Mouse (Mus musculus) heart, postnatal 10 days (tissue): ENCODE measurements around the gene Tufm. TPM values are rescaled to one million over a fixed set of nuclear protein-coding genes. Genes with fewer than 3 reads are reported as not detected.
"Not testable (repeated sequence)": the region's sequence is repeated elsewhere in the genome, so short reads cannot be mapped to it uniquely, and the experiment has no call there.

Source experiments
- DNase-seq, 2 experiments: peaks; one replicate each; pipeline ENCODE4 v3.0.0; 2021
- intact Hi-C: fragments of 180-260 bp; cut with DNase I; formaldehyde crosslinking; loops from one replicate; pipeline ENCODE4 v1.15.1; 2025
- total RNA-seq, 2 experiments: library from RNA; stranded (reverse); gene quantifications; 2 replicates each; pipeline ENCODE4 v1.2.3; 2021

Tufm gene
- total RNA-seq, 2 experiments from 2014 or later, result 245 to 251 TPM

GRCm38 (mm10) chr7:126464836-126465235 lies 22.3 kb upstream of the Tufm start:
- intact Hi-C loops, result no loop called here
- peak; percentile 61 to 68 for DNase-seq

- peak; percentile 61 to 70 for DNase-seq
- intact Hi-C loops, result no loop called here
These were observed 21.7 kb upstream of the Tufm start for GRCm38 (mm10) chr7:126465246-126466030.

- intact Hi-C loops, result no loop called here
- DNase-seq, result no peak
These were observed 21.0 kb upstream of the Tufm start for GRCm38 (mm10) chr7:126466116-126466515.

- intact Hi-C loops, result no loop called here
- DNase-seq, result no peak
These were observed 20.5 kb upstream of the Tufm start for GRCm38 (mm10) chr7:126466707-126467106.

- intact Hi-C loops, result no loop called here
- DNase-seq, result peak in 1 of 2 experiments; percentile 65
These were observed 19.9 kb upstream of the Tufm start for GRCm38 (mm10) chr7:126467271-126467670.

GRCm38 (mm10) chr7:126467834-126468627 lies 19.1 kb upstream of the Tufm start:
- no peak for DNase-seq
- intact Hi-C loops, result no loop called here

GRCm38 (mm10) chr7:126470077-126470476 lies 17.1 kb upstream of the Tufm start:
- no peak for DNase-seq
- intact Hi-C loops, result no loop called here

- DNase-seq, result no peak
- intact Hi-C loops, result no loop called here
These were observed 15.8 kb upstream of the Tufm start for GRCm38 (mm10) chr7:126471361-126471760.

GRCm38 (mm10) chr7:126471853-126472252 lies 15.3 kb upstream of the Tufm start:
- DNase-seq, result no peak
- intact Hi-C loops, result no loop called here

GRCm38 (mm10) chr7:126472306-126472705 lies 14.9 kb upstream of the Tufm start:
- no peak for DNase-seq
- intact Hi-C loops, result no loop called here

GRCm38 (mm10) chr7:126472713-126473112 lies 14.4 kb upstream of the Tufm start:
- intact Hi-C loops, result no loop called here
- no peak for DNase-seq

- intact Hi-C loops, result loop anchor here (2.0 kb wide), 1 partner anchor 75 kb away; no protein-coding TSS in a partner anchor
- no peak for DNase-seq
These were observed 13.6 kb upstream of the Tufm start for GRCm38 (mm10) chr7:126473470-126474086.

- intact Hi-C loops, result loop anchor here (2.0 kb wide), 1 partner anchor 76 kb away; no protein-coding TSS in a partner anchor
- peak; percentile 38 to 54 for DNase-seq
These were observed 12.6 kb upstream of the Tufm start for GRCm38 (mm10) chr7:126474486-126474955.

GRCm38 (mm10) chr7:126474993-126475581 lies 12.1 kb upstream of the Tufm start, which contains the start of gene Sh2b1:
Sh2b1 (minus strand) TSS chr7:126475424.
- intact Hi-C loops, result loop anchor here (2.0 to 5.0 kb wide), 2 partner anchors 76 to 162 kb away; no protein-coding TSS in a partner anchor
- peak; percentile 92 to 93 for DNase-seq

GRCm38 (mm10) chr7:126481699-126482098 lies 5.5 kb upstream of the Tufm start:
- intact Hi-C loops, result loop anchor here (1.0 to 5.0 kb wide), 2 partner anchors 47 to 216 kb away; partner anchors contain the start of genes Bola2 and Slx1b

GRCm38 (mm10) chr7:126482392-126482871 lies 4.7 kb upstream of the Tufm start:
- DNase-seq, result peak; percentile 87 to 89
- intact Hi-C loops, result loop anchor here (5.0 kb wide), 1 partner anchor 215 kb away; the partner anchor contains the start of genes Bola2 and Slx1b

More at GRCm38 (mm10) chr7:126481699-126482098, 5.5 kb upstream of the Tufm start:
- no peak for DNase-seq

- intact Hi-C loops, DNase-seq: not testable (repeated sequence)
These were observed 640 bp downstream of the Tufm start for GRCm38 (mm10) chr7:126487617-126488385.

- no peak for DNase-seq
- intact Hi-C loops, result loop anchor here (1.0 kb wide), 1 partner anchor 9 kb away; no protein-coding TSS in a partner anchor
These were observed 3.8 kb downstream of the Tufm start for GRCm38 (mm10) chr7:126491005-126491404.

- no peak for DNase-seq
- intact Hi-C loops, result loop anchor here (1.0 kb wide), 1 partner anchor 8 kb away; no protein-coding TSS in a partner anchor
These were observed 4.8 kb downstream of the Tufm start for GRCm38 (mm10) chr7:126491973-126492372.
